Mouse (Mus musculus) kidney, adult 2 months (tissue): ENCODE measurements around the gene Gemin4. TPM values are rescaled to one million over a fixed set of nuclear protein-coding genes. Genes with fewer than 3 reads are reported as not detected.
A peak's percentile ranks its signal among the peaks of the same experiment; 100 is the strongest.

ENCODE experiments used
- DNase-seq: peaks from one replicate; pipeline ENCODE4 v3.0.0; 2021
- H3K27ac ChIP-seq: fragments of 200-500 bp; 2 replicates; pipeline ENCODE4 v1.5.1; 2012; ENCODE audit warnings: low read depth, low read length, control low read depth, inconsistent platforms; ENCODE audit not compliant: insufficient read depth
- H3K27me3 ChIP-seq: fragments of 200-500 bp; replicated peaks from 2 replicates; pipeline ENCODE4 v1.6.1; 2012; ENCODE audit warnings: mild to moderate bottlenecking, moderate library complexity, low read length, inconsistent platforms; ENCODE audit not compliant: control insufficient read depth, insufficient read depth
- H3K36me3 ChIP-seq: fragments of 200-500 bp; 2 replicates; pipeline ENCODE4 v1.6.1; 2012; ENCODE audit warnings: mild to moderate bottlenecking, moderate library complexity, low read length, inconsistent platforms; ENCODE audit not compliant: control insufficient read depth, insufficient read depth
- H3K4me1 ChIP-seq: fragments of 200-500 bp; 2 replicates; pipeline ENCODE4 v1.6.1; 2011; ENCODE audit warnings: low read length; ENCODE audit not compliant: control insufficient read depth, insufficient read depth
- H3K4me3 ChIP-seq: fragments of 200-500 bp; 2 replicates; pipeline ENCODE4 v1.5.1; 2011; ENCODE audit warnings: mild to moderate bottlenecking, low read depth, low read length, control low read depth; ENCODE audit not compliant: insufficient read depth
- CTCF ChIP-seq: fragments of 200-500 bp; conservative IDR thresholded peaks from 2 replicates; pipeline ENCODE4 v1.5.1; 2011; ENCODE audit warnings: low read depth, mild to moderate bottlenecking, control low read depth, low read length, moderate library complexity, mixed read lengths; ENCODE audit not compliant: insufficient read depth, insufficient read length
- POLR2A ChIP-seq: fragments of 200-500 bp; IDR thresholded peaks from one replicate; pipeline ENCODE4 v1.6.1; 2011; ENCODE audit warnings: low read depth, low read length, control low read depth
- WGBS: fragments of 180-500 bp; shearing (Covaris S2); methylation state at CpG from one replicate; pipeline ENCODE4 v1.1.7; 2018; 5-methylcytosine and 5-hydroxymethylcytosine counted together
- polyA plus RNA-seq: library from polyadenylated mRNA; depleted of rRNA; stranded (reverse); fragments of >200 nt; gene quantifications from 2 replicates; pipeline ENCODE4 v1.2.3, GENCODE M21; 2012; rRNA removed

Gene Gemin4
- 5.1 TPM in 2 replicates for polyA plus RNA-seq

DNA sequence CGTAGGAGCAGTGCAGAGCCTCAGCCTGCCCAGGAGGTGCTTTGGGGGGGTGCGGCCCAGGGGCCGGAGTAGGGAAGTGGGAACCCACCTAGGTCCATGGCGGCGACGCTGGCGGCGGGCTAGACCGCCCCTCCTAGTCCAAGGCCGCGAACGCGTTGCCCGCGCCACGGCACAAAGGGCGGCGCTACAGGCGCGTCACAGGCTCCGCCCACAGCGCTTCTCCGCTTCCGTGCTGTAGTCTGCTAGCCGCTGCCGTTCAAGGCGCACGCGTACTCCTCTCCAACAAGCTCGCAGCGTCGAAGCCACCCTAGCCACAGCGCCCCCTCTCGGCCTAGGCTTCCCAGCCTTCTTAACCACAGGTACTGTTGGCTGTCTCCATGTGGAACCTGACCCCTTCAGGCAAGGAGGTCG is at the start of gene Gemin4, which contains the start of gene Dbil5:
TSS of gene Gemin4 (minus strand) at position 275 of the 411 bp plus-strand sequence.
TSS of gene Dbil5 (plus strand) at position 219 of the 411 bp plus-strand sequence.
- H3K36me3 ChIP-seq, result no peaks in the 10 kb centered on the region
- H3K27me3 ChIP-seq, result no peaks in the 10 kb centered on the region
- WGBS, result under 1% methylated on average over 35 of the region's 35 CpGs
- no peaks in the 10 kb centered on the region for H3K4me1 ChIP-seq
- peak; percentile 98 for DNase-seq
- TF ChIP-seq POLR2A (peak; percentile 68), CTCF (peak; percentile 98; the same call in 1 of the 2 replicates)
- peak within 1 kb of the TSS; percentile 58 for H3K27ac ChIP-seq
- peak within 1 kb of the TSS; percentile 78 for H3K4me3 ChIP-seq

DNA sequence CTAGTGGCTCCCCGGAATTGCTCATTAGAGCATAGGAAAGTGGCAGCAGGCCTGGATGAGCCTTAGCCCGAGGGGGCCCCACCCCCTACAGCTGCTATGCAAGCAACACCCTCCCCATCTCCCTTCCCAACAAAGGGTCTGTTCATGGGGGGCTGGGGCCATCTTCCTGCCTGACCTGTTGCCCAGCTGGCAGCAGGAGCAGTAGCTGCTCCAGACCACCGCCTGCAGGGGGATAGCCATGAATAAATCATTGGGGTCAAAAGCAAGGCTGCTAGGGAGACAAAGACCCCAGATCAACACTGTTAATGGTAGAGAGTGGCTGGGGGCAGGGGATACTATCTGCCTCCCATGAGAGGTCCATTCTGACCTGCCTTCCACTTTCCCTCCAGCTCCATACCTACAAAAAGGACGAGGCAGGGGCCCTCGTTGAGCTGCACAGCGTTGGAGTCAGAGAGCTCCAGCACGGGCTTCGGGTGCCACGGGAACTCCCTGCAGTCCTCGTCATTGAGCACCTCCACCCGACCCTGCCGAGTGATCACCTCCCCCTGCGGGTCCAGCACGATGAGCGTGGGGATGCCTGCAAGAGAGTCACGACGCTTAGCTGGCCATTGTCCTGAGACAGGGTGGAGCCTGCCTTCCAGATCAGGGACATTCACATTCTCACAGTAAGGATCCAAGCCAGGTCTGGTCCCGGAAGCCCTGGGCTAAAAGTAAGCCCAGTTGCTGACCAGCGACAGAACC is 45.3 kb upstream of the Gemin4 start:
- Histone ChIP-seq H3K36me3 (no peaks in the 10 kb centered on the region), H3K27ac (no peak overlapping the region), H3K4me1 (no peaks in the 10 kb centered on the region), H3K27me3 (no peaks in the 10 kb centered on the region), H3K4me3 (no peak overlapping the region)
- TF ChIP-seq CTCF (no peak), POLR2A (no peak)
- no peak for DNase-seq
- WGBS, result 40% methylated on average over 19 of the region's 19 CpGs

DNA sequence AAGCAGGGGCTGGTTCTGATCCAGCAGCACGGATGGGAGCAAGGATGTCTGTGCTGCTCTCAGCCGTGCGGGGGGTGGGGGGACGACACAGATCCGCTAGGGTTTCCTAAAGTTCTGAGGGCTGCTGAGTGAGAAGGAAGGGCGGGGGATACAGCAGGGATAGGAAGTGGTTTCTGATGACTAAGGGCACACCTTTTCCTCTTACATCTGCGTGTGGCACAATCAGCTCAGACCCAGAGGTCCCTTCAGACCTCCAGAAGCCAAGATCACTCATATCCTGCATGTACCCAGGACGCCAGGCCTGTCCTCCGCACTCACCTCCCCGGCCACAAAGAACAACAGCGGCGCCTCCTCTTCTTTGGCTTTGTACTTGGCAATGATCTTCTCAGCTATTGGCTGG is 43.8 kb upstream of the Gemin4 start:
- WGBS, result 77% methylated on average over 12 of the region's 12 CpGs
- TF ChIP-seq POLR2A, result no peak
- no peak for TF ChIP-seq CTCF
- Histone ChIP-seq H3K36me3 (no peaks in the 10 kb centered on the region), H3K4me1 (no peaks in the 10 kb centered on the region), H3K27ac (no peak overlapping the region), H3K4me3 (no peak overlapping the region), H3K27me3 (no peaks in the 10 kb centered on the region)
- DNase-seq, result peak; percentile 57

DNA sequence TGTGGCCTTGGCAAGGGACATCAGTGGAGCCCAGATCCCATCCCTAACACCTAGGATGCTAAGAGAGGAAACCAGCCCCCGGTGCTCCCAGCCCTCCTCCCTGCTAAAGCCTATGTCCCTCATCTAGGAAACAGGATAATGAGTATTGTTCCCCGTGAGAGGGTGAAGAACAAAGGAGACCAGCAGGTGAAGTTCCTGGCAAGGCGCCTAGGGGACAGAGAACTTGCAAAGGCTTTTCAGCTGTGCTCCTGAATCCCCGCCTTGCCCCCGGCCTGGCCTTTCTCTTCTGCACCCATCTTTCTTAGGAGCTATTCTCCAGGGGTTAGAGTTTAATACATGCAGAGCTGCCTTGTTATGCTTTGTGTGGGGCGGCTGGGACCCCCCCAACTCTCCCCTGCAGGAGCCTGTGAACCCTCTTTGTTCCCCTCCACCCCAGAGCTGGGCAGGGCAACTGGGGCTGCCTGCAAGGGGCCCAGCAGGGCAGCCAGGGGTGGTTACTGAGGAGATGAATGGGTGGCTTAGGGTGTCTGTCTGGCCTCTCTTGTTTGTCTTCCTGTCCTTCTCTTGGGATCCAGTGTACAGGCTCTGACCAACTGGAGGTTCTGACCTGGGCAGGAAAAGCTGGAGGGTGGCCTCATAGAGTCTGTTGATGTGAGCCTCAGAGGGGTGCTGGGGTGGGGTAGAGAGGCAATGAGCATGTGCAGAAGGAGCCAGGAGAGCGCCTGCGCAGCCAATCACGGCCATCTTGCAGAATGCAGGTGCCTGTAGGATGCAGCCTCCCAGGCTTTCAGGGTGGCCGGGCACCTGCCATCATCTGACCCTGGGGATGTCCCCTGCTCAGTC is 43.0 kb upstream of the Gemin4 start:
- no peak for DNase-seq
- no peak overlapping the region for H3K27ac ChIP-seq
- no peak overlapping the region for H3K4me3 ChIP-seq
- peaks cover under 1% of the 10 kb centered on the region; the same call in 1 of the 2 replicates for H3K4me1 ChIP-seq
- WGBS, result 86% methylated on average over 10 of the region's 10 CpGs
- no peaks in the 10 kb centered on the region for H3K36me3 ChIP-seq
- H3K27me3 ChIP-seq, result no peaks in the 10 kb centered on the region
- no peak for TF ChIP-seq POLR2A
- TF ChIP-seq CTCF, result no peak

DNA sequence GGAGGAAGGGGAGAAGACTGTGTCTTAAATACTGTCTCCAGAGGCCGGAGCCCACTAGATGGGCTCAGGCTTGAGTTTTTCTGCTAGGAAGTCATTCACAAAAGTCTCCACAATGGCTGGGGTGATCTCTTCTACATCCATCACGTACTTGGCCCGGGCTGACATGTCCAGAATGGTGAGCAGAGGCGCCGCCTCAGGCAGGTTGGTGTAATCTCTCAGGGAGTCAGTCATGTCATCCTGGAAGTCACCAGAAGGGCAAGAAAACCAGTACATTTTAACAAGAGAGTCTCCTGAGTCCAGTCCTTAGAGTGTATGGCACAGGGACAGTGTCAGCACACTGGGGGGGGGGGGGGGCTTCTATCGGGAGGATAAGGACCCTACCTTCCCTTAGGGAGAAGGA is 41.0 kb upstream of the Gemin4 start:
- Histone ChIP-seq H3K36me3 (no peaks in the 10 kb centered on the region), H3K27ac (no peak overlapping the region), H3K27me3 (no peaks in the 10 kb centered on the region), H3K4me3 (no peak overlapping the region), H3K4me1 (peaks cover 3% of the 10 kb centered on the region; the same call in 1 of the 2 replicates)
- TF ChIP-seq CTCF, result no peak
- TF ChIP-seq POLR2A, result no peak
- no peak for DNase-seq
- WGBS, result 82% methylated on average over 6 of the region's 6 CpGs

DNA sequence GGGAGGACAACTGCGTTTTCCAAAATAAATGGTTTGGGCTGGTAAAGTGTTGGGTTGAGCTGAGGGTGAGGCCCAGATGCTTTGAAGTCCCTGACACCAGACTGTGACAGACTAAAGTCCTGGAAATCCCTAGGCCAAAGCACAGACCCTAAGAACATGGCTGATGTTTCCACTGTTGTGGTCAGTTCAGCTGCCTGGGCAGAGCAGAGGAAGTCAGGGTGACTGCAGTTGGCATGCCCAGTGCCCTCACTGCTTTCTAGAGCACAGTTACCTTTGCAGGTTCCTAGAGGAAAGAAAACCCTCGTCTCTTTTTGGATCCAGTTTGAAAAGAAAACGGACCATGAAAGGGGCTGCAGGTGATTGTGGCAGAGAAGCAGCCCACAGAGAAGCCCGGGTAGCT is 39.9 kb upstream of the Gemin4 start:
- WGBS, result 74% methylated on average over 4 of the region's 4 CpGs
- H3K27me3 ChIP-seq, result no peaks in the 10 kb centered on the region
- TF ChIP-seq POLR2A (no peak), CTCF (no peak)
- no peaks in the 10 kb centered on the region for H3K36me3 ChIP-seq
- peaks cover 3% of the 10 kb centered on the region; the same call in 1 of the 2 replicates for H3K4me1 ChIP-seq
- no peak overlapping the region for H3K4me3 ChIP-seq
- DNase-seq, result no peak
- no peak overlapping the region for H3K27ac ChIP-seq

DNA sequence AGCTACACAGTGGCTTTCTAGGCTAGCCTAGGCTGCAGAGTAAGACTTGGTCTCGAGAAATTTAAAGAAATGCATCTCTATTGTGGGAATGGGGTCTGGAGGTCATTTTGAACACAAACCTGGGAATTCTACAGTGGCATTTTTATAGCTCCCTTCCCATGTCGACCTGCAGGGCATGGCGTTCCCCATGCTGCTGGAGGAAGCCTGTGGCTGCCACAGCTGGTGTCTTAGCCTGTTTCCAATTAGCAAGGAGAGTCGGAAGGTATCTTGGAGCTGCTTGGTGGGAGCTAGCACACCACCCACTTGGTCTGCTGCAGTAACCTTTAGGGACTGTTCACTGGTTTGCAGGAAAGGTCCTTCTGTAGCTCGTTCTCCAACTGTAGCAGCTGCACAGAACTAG is 38.7 kb upstream of the Gemin4 start:
- TF ChIP-seq CTCF, result no peak
- no peak for TF ChIP-seq POLR2A
- Histone ChIP-seq H3K27ac (no peak overlapping the region), H3K4me3 (no peak overlapping the region), H3K4me1 (peaks cover 3% of the 10 kb centered on the region; the same call in 1 of the 2 replicates), H3K36me3 (no peaks in the 10 kb centered on the region), H3K27me3 (no peaks in the 10 kb centered on the region)
- 50% methylated on average over 5 of the region's 5 CpGs for WGBS
- DNase-seq, result no peak
